Mouse (Mus musculus): ENCODE measurements around the gene Tnfaip1.
"Not testable (repeated sequence)": the region's sequence is repeated elsewhere in the genome, so short reads cannot be mapped to it uniquely, and the experiment has no call there.

Tnfaip1 gene

GRCm38 (mm10) chr11:78535376-78536079 lies 604 bp downstream of the Tnfaip1 start:
- DNase-seq = peak; percentile 54 to 66

DNA sequence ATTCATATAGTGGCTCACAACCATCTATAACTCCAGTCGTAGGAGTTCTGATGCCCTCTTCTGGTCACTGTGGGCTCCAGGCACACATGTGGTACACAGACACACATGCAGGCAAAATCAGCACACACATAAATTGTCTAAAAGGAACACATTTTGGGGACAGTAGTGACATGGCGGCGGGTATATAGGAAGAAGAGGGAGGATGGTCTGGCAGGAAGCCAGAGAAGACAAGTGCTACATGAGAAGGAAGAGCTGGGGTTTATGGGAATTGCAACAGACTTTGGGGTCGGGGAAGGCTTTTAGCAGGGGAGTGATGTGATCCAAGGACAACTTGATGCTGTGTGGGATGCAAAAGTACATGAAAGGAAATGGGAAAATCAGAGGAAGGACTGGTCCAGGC lies 1.6 kb downstream of the Tnfaip1 start:
- DNase-seq = peak; percentile 23 to 39

- not testable (repeated sequence) for DNase-seq
These were observed 4.6 kb downstream of the Tnfaip1 start for GRCm38 (mm10) chr11:78531515-78531914.

GRCm38 (mm10) chr11:78531046-78531445 lies 5.1 kb downstream of the Tnfaip1 start:
- peak; percentile 80 to 81 for DNase-seq

- no peak for DNase-seq
These were observed 6.1 kb downstream of the Tnfaip1 start for GRCm38 (mm10) chr11:78530001-78530400.

DNA sequence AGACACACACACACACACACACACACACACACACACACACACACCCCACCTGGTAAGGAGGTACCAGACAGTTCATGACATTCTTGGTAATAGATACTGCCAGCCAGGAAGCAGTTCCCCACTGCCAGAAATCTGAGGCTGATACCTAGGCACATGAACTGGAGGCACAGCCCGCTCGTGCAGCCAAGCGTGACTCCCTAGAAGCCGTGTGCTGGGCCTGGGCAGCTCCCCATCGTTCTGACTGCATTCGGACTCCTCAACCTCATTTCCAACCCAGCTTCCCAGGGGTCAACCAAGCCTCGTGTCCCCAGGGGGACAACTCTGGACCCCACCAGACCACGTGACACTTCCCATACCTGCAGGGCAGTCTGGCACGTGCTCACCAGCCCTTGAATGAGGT lies 7.4 kb downstream of the Tnfaip1 start:
- no peak for DNase-seq

- DNase-seq = peak in 1 of 2 experiments; percentile 44
These were observed 11.3 kb downstream of the Tnfaip1 start for GRCm38 (mm10) chr11:78524838-78525237.

- no peak for DNase-seq
These were observed 12.7 kb downstream of the Tnfaip1 start for GRCm38 (mm10) chr11:78523241-78523955.

GRCm38 (mm10) chr11:78522481-78522997 lies 13.6 kb downstream of the Tnfaip1 start:
- no peak for DNase-seq

DNA sequence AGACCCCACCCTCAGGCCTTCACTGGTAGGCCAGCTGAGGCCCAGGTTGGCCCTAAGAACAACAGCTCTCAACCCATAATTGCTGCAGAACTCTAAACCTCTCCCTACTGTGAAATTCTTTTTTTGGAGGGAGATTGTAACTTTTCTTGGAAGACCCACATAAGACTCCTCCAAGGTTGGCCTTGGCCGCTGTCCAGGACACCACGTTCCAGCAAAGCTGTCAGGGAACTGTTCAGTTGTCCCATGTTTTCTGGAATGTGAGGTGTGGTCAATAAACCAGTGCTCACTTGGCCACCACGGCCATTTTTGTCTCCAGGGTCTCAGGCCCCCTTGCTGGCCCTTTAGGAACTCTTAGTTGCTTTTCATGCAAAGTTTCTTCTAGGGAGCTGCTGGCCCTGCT lies 14.3 kb downstream of the Tnfaip1 start:
- DNase-seq = no peak

DNA sequence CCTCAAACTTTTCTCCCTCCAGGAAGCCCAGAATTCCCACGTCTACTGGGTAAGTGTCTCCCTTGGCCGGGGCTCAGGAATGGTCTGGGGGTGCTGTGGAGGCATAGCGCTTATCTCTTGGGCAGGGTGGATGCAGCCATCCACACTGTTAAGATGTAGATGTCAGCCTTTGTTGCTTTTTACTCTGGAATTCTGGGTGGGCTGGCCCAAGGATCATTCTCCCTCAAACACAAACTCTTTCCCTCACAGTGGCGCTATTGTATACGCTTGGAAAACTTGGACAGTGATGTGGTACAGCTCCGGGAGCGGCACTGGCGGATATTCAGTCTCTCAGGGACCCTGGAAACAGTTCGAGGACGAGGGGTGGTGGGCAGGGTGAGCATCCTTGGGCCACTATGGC lies 17.2 kb downstream of the Tnfaip1 start:
- DNase-seq = no peak

DNA sequence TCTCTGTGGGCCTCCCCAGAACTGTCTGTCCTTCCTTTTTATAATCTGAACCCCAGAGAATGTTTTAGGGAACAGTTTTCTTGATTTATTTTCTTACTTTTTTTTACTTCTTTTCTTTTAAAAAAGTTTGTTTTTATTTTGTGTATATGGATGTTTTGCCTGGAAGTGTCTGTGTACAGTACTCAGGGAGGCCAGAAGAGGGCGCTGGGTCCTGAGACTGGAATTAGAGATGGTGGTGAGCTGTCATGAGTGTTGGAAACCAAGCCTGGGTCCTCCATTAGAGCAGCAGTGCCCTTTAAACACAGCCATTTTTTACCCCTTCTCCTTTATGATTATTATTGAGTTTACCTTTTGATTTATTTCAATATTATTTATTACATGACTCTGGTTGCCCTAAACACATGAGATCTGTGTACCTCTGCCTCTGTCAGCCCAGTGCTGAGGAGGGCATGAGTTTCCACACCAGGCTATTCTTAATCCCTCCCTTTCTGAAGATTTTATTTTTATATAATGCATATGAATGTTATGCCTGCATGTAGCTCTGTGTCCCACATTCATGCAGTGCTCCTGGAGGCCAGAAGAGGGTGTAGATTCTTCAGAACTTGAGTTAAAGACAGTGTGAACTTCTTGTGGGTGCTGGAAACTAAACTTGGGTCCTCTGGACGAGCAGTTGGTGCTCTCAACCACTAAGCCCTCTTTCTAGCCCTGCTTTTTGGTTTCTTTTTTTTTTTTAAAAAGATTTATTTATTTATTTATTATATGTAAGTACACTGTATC lies 20.4 kb downstream of the Tnfaip1 start:
- no peak for DNase-seq

GRCm38 (mm10) chr11:78513106-78513790 lies 22.9 kb downstream of the Tnfaip1 start:
- DNase-seq = no peak

GRCm38 (mm10) chr11:78512025-78512957 lies 23.8 kb downstream of the Tnfaip1 start, which contains the start of the genes Tmem199 and Poldip2:
Gene Tmem199, minus strand, starts transcription at chr11:78512172.
Gene Poldip2, plus strand, starts transcription at chr11:78512193.
- DNase-seq = peak; percentile 92 to 97

- DNase-seq = no peak
These were observed 27.0 kb downstream of the Tnfaip1 start for GRCm38 (mm10) chr11:78509148-78509547.

DNA sequence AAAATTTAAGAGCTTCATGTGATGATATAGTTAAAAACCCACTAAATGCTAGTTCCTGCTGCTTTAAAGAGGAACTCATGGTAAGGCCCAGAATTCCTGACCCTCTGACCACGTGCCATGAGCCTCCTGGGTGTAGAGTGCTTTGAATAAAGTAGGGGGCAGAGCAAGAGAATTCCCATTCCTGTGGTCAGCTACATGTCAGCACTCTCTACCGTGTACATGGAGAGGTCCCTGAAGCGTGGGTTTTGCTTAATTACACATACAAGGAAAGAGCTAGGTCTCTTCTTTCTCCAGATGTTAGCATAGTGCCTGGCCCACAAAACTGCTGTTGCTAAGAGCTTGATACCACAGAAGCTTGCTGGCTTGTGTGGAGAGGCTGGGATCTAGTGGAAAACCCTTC lies 30.7 kb downstream of the Tnfaip1 start:
- no peak for DNase-seq

- DNase-seq = no peak
These were observed 33.1 kb downstream of the Tnfaip1 start, which contains the start of gene Sebox for GRCm38 (mm10) chr11:78502909-78503650. Gene Sebox, plus strand, starts transcription at chr11:78503447.

- DNase-seq = no peak
These were observed 34.6 kb downstream of the Tnfaip1 start for GRCm38 (mm10) chr11:78501529-78501928.

GRCm38 (mm10) chr11:78500623-78501202 lies 35.4 kb downstream of the Tnfaip1 start:
- no peak for DNase-seq

DNA sequence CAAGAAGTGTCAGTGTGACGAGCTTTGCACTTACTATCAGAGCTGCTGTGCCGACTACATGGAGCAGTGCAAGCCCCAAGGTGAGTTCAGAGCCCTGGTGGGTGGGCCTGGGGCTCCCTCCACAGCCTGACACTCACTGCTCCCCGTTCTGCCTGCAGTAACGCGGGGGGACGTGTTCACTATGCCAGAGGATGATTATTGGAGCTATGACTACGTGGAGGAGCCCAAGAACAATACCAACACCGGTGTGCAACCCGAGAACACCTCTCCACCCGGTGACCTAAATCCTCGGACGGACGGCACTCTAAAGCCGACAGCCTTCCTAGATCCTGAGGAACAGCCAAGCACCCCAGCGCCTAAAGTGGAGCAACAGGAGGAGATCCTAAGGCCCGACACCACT lies 36.6 kb downstream of the Tnfaip1 start:
- no peak for DNase-seq
